ENCODE assay signal across 8 mouse cellular contexts in genomic region chr2:59043313-59044032, GRCm38 (mm10).
DNase-seq lines count a peak whose midpoint lies in the region; ATAC-seq and TF ChIP-seq lines count a peak whose summit lies in the region.
"Had no signal": no experiment of that assay in that cellular context is flagged by ENCODE, and none has a peak within 500 bp of the region (broad histone marks: within the 10 kb centered on the region; RNA-seq: fewer than 3 reads in every experiment).

No protein-coding gene starts in this region.

- H3K4me1 ChIP-seq in heart, embryonic 16.5 days (ENCODE audit: control insufficient read depth, insufficient read depth, low read length): peaks cover 15% of the 10 kb centered on the region
- H3K4me1 ChIP-seq in lung, embryonic 14.5 days (ENCODE audit: insufficient read depth): no peaks in the 10 kb centered on the region
- peaks cover 9% of the 10 kb centered on the region; the same call in 1 of the 2 replicates for H3K4me1 ChIP-seq in embryonic facial prominence, embryonic 12.5 days
- peaks cover 11% of the 10 kb centered on the region for H3K4me1 ChIP-seq in limb, embryonic 11.5 days (ENCODE audit: control insufficient read depth, insufficient read depth, low read length)

- no peak for TF ChIP-seq CTCF in lung, embryonic 14.5 days (IDR thresholded peaks at IDR 0.05; ENCODE audit: low read depth)

- WGBS in heart, embryonic 16.5 days: 42% methylated on average over 22 of the region's 22 CpGs
- WGBS in lung, embryonic 14.5 days: 39% methylated on average over 22 of the region's 22 CpGs
- WGBS in embryonic facial prominence, embryonic 12.5 days: 36% methylated on average over 22 of the region's 22 CpGs
- 44% methylated on average over 22 of the region's 22 CpGs for WGBS in limb, embryonic 11.5 days

- H3K27me3 ChIP-seq in heart, embryonic 16.5 days (ENCODE audit: control insufficient read depth, insufficient read depth, low read length): no peaks in the 10 kb centered on the region
- H3K27me3 ChIP-seq in lung, embryonic 14.5 days (ENCODE audit: insufficient read depth, low read length): no peaks in the 10 kb centered on the region
- H3K27me3 ChIP-seq in embryonic facial prominence, embryonic 12.5 days: no peaks in the 10 kb centered on the region
- H3K27me3 ChIP-seq in limb, embryonic 11.5 days (ENCODE audit: control insufficient read depth, insufficient read depth, low read length): no peaks in the 10 kb centered on the region

- peak overlapping the region; percentile 22 for H3K4me3 ChIP-seq in heart, embryonic 16.5 days (ENCODE audit: low read length)
- no peak overlapping the region for H3K4me3 ChIP-seq in lung, embryonic 14.5 days (ENCODE audit: low read depth, low read length)
- peak overlapping the region; percentile 5; the same call in 1 of the 2 replicates for H3K4me3 ChIP-seq in embryonic facial prominence, embryonic 12.5 days
- H3K4me3 ChIP-seq in limb, embryonic 11.5 days (ENCODE audit: low read depth, low read length): no peak overlapping the region

- intact Hi-C loops in heart, postnatal 14 days (cut with DNase I): no loop called here

- no peak overlapping the region for H3K9ac ChIP-seq in heart, embryonic 16.5 days (ENCODE audit: low read length)
- H3K9ac ChIP-seq in lung, embryonic 14.5 days: no peak overlapping the region
- H3K9ac ChIP-seq in embryonic facial prominence, embryonic 12.5 days: no peak overlapping the region
- H3K9ac ChIP-seq in limb, embryonic 11.5 days (ENCODE audit: low read length): no peak overlapping the region
- H3K9ac ChIP-seq: liver, postnatal 0 days had no signal

- peak overlapping the region; percentile 52 for H3K4me2 ChIP-seq in heart, embryonic 16.5 days (ENCODE audit: low read depth, low read length)
- H3K4me2 ChIP-seq in lung, embryonic 14.5 days: peak overlapping the region; percentile 29; the same call in 1 of the 2 replicates
- H3K4me2 ChIP-seq in embryonic facial prominence, embryonic 12.5 days (replicated peaks): peak overlapping the region; percentile 33
- peak overlapping the region; percentile 21; the same call in 1 of the 2 replicates for H3K4me2 ChIP-seq in limb, embryonic 11.5 days (ENCODE audit: low read depth, severe bottlenecking)

- no peak for DNase-seq in heart, postnatal 14 days
- peak; percentile 26 for DNase-seq in lung, embryonic 14.5 days
- no peak for DNase-seq in lung, adult 18-20 months
- DNase-seq in limb, embryonic 11.5 days (ENCODE audit: low spot score): peak; percentile 54
- DNase-seq: liver, postnatal 0 days had no signal

- no peak overlapping the region for H3K27ac ChIP-seq in heart, embryonic 16.5 days (ENCODE audit: low read length)
- H3K27ac ChIP-seq in lung, embryonic 14.5 days (ENCODE audit: low read depth): no peak overlapping the region; the same call in 1 of the 2 replicates
- H3K27ac ChIP-seq in embryonic facial prominence, embryonic 12.5 days: peak overlapping the region; percentile 50
- peak overlapping the region; percentile 51 for H3K27ac ChIP-seq in limb, embryonic 11.5 days (replicated peaks; ENCODE audit: low read depth, low read length)

- no peaks in the 10 kb centered on the region for H3K9me3 ChIP-seq in heart, embryonic 16.5 days (replicated peaks; ENCODE audit: control insufficient read depth, low read length)
- H3K9me3 ChIP-seq in lung, embryonic 14.5 days (ENCODE audit: low read depth, low read length): no peaks in the 10 kb centered on the region
- no peaks in the 10 kb centered on the region for H3K9me3 ChIP-seq in embryonic facial prominence, embryonic 12.5 days
- no peaks in the 10 kb centered on the region for H3K9me3 ChIP-seq in limb, embryonic 11.5 days (ENCODE audit: control insufficient read depth, low read length)

- H3K36me3 ChIP-seq in heart, embryonic 16.5 days (ENCODE audit: control insufficient read depth, insufficient read depth): no peaks in the 10 kb centered on the region
- no peaks in the 10 kb centered on the region for H3K36me3 ChIP-seq in lung, embryonic 14.5 days (ENCODE audit: insufficient read depth)
- H3K36me3 ChIP-seq in embryonic facial prominence, embryonic 12.5 days: no peaks in the 10 kb centered on the region
- H3K36me3 ChIP-seq in limb, embryonic 11.5 days (ENCODE audit: control insufficient read depth, insufficient read depth, low read length): no peaks in the 10 kb centered on the region

- ATAC-seq in heart, embryonic 16.5 days (replicated peaks; ENCODE audit: extremely low read depth, insufficient read depth, low FRiP score): no peak; the same call in 1 of the 2 replicates
- no peak for ATAC-seq in lung, embryonic 14.5 days (ENCODE audit: insufficient read depth)
- no peak for ATAC-seq in embryonic facial prominence, embryonic 12.5 days (ENCODE audit: insufficient number of reproducible peaks, insufficient read depth, low FRiP score, low TSS enrichment)
- peak; percentile 54; the same call in 1 of the 2 replicates for ATAC-seq in limb, embryonic 11.5 days (ENCODE audit: insufficient number of reproducible peaks, low FRiP score, low TSS enrichment, low read depth)
- ATAC-seq in CD4-positive, CD25-positive, alpha-beta regulatory T cell, adult 4 months: no peak
- ATAC-seq: liver, postnatal 0 days had no signal

Comparison
In these comparisons a context has a peak if more than half of its experiments do, and no peak if none do; other contexts are left out.
1. DNase-seq: peak in lung, embryonic 14.5 days (single experiment) and limb, embryonic 11.5 days (single experiment); none in heart, postnatal 14 days (0 of 2) and lung, adult 18-20 months (0 of 2).
2. H3K27ac ChIP-seq: peak in embryonic facial prominence, embryonic 12.5 days (single experiment) and limb, embryonic 11.5 days (single experiment); none in heart, embryonic 16.5 days (single experiment) and lung, embryonic 14.5 days (single experiment).
3. H3K4me3 ChIP-seq: peak in heart, embryonic 16.5 days (single experiment) and embryonic facial prominence, embryonic 12.5 days (single experiment); none in lung, embryonic 14.5 days (single experiment) and limb, embryonic 11.5 days (single experiment).
4. Peak in every context shown above with its lines, with median percentiles within 50 percentile points of each other: H3K4me2 ChIP-seq.